Mouse (Mus musculus) B cell, adult 62 days (primary cell): ENCODE measurements around the gene Hist1h2bn. TPM values are rescaled to one million over a fixed set of nuclear protein-coding genes. Genes with fewer than 3 reads are reported as not detected.

Experiments
- total RNA-seq: library from RNA; stranded (reverse); gene quantifications from 4 replicates; pipeline ENCODE4 v1.2.4, GENCODE M21; 2023

Gene Hist1h2bn
- total RNA-seq: 76.0 to 118 TPM (median 87.0 TPM) in 4 replicates

DNA sequence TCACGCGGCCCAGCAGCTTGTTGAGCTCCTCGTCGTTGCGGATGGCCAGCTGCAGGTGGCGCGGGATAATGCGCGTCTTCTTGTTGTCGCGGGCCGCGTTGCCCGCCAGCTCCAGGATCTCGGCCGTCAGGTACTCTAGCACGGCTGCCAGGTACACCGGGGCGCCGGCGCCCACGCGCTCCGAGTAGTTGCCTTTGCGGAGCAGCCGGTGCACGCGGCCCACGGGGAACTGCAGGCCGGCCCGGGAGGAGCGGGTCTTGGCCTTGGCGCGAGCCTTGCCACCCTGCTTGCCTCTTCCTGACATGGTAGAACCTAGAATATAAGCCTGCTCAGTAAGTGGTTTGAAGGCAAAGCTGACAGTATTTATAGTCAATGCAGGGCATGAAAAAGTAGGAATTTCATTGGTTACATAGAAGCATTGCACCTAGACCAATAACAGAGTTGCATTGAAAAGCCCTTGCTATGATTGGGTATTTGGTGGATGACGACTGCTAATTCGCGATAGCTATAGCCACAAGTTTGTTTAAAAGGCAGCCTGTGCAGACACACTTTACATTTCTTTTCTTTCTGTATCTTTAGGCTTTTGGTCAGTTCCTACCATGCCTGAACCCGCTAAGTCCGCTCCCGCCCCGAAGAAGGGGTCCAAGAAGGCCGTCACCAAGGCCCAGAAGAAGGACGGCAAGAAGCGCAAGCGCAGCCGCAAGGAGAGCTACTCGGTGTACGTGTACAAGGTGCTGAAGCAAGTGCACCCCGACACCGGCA lies at the start of gene Hist1h2bn, which contains the start of gene Hist1h2ak:
Hist1h2bn (plus strand) TSS at position 600 of the 762 bp plus-strand sequence.
Hist1h2ak (minus strand) TSS at position 304 of the 762 bp plus-strand sequence.

DNA sequence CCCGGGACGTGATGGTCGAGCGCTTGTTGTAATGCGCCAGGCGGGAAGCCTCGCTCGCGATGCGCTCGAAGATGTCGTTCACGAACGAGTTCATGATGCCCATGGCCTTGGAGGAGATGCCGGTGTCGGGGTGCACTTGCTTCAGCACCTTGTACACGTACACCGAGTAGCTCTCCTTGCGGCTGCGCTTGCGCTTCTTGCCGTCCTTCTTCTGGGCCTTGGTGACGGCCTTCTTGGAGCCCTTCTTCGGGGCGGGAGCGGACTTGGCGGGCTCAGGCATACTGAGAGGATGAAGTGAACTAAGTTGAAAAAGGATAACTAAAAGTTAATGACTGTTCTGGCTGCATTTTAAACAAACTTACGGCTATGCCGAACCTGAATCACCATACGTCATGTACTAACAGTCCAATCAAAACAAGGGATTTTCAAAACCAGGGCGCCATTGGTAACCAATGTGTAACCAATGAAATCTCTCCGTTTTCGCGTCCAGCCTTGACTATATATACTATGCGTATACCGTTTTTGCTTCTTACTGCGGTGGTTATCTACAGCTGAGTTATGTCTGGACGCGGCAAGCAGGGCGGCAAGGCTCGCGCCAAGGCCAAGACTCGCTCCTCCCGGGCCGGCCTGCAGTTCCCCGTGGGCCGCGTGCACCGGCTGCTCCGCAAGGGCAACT lies 37.9 kb upstream of the Hist1h2bn start, which contains the start of the genes Hist1h2bl and Hist1h2ai:
Hist1h2bl (minus strand) TSS at position 280 of the 676 bp plus-strand sequence.
Hist1h2ai (plus strand) TSS at position 559 of the 676 bp plus-strand sequence.

DNA sequence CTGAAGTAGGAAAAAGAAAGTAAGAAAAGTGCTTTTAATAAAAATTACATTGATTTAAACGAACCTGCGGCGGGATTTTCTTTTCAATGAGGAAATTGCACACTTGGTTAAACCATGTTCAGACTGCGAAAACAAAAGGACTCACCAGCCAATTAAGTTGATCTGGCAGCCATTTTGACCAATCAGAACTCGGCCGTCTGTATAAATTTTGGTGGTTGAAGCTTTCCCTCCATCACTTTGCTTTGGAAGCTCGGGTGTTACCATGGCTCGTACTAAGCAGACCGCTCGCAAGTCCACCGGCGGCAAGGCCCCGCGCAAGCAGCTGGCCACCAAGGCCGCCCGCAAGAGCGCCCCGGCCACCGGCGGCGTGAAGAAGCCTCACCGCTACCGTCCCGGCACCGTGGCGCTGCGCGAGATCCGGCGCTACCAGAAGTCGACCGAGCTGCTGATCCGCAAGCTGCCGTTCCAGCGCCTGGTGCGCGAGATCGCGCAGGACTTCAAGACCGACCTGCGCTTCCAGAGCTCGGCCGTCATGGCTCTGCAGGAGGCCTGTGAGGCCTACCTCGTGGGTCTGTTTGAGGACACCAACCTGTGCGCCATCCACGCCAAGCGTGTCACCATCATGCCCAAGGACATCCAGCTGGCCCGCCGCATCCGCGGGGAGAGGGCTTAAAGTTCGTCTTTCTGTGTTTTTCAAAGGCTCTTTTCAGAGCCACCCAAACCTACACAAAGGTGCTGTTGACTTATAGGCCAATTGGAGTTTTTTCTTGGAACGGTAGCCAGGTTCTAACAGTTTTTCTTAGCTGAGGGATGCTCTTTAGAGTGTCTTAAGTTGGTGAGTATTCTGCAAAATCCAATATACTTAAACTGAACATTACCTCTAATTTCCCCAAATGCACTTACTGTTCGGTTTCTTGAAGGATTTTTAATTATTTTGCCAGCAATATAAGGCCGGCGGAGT lies 36.2 kb upstream of the Hist1h2bn start, which contains the start of gene Hist1h3h:
Hist1h3h (plus strand) TSS at position 263 of the 961 bp plus-strand sequence.

DNA sequence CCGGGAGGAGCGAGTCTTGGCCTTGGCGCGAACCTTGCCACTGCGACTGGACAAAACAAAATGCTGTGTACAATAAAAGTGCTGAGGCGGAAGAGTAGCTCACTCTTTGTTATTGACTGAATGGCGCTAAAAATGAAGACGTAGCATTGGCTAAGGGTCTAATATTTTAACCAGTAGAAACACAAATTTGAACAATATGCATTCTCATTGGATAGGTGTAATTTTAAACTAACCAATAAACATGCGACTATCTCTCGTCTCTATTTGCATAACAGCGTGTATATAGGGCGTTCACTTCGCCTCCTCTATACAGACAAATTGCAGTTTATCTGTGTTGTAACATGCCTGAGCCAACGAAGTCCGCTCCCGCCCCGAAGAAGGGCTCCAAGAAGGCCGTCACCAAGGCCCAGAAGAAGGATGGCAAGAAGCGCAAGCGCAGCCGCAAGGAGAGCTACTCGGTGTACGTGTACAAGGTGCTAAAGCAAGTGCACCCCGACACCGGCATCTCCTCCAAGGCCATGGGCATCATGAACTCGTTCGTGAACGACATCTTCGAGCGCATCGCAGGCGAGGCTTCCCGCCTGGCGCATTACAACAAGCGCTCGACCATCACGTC lies 32.1 kb upstream of the Hist1h2bn start, which contains the start of gene Hist1h2bm:
Hist1h2bm (plus strand) TSS at position 288 of the 616 bp plus-strand sequence.

DNA sequence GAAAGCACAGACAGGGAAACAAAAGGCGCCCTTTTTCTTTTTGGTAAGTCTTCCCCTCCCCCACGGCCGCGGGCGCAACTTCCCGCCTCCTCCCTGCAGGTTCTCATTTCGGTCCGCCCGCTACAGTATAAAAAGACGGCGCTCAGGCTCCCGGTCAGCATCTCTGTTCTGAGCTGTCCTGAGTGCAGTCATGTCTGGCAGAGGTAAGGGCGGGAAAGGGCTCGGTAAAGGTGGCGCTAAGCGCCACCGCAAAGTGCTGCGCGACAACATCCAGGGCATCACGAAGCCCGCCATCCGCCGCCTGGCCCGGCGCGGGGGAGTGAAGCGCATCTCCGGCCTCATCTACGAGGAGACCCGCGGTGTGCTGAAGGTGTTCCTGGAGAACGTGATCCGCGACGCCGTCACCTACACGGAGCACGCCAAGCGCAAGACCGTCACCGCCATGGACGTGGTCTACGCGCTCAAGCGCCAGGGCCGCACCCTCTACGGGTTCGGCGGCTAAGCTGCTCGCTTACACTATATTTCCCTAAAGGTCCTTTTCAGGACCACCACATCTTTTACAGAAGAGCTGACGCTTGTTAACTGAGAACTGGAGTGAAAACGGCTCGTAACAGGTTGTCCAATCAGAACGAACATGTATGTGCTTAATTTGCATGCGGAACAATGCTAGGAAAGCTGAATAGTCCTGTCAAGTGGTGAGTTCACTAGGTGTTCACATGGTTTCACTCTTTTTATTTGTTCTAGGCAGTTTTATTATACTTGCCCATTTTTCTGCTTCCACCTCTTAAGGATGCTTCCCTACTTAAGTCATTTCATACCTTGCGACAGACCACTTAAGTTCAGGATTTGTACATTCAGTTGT lies 18.8 kb upstream of the Hist1h2bn start, which contains the start of gene Hist1h4j:
Hist1h4j (plus strand) TSS at position 159 of the 862 bp plus-strand sequence.

DNA sequence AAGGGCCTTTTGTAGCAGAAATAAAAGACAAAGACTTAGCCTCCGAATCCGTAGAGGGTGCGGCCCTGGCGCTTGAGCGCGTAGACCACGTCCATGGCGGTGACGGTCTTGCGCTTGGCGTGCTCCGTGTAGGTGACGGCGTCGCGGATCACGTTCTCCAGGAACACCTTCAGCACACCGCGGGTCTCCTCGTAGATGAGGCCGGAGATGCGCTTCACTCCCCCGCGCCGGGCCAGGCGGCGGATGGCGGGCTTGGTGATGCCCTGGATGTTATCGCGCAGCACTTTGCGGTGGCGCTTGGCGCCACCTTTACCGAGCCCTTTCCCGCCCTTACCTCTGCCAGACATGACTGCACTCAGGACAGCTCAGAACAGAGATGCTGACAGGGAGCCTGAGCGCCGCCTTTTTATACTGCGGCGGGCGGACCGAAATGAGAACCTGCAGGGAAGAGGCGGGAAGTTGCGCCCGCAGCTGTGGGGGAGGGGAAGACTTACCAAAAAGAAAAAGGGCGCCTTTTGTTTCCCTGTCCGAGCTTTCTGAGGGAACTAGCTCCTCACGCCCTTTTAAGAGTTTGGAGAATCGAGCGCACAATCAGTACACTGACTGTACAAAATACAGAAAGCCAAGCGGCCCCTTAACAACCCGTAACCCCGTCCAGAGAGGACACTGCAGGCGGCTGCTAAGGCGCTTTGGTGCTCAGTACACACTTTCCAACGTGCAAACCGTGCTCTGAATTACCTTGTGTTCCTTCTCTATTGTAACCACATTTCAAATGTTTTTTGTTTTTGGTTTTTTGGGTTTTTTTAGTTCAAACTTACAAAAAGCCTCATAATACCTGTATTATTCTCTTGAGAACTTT lies 3.5 kb upstream of the Hist1h2bn start, which contains the start of gene Hist1h4k:
Hist1h4k (minus strand) TSS at position 347 of the 859 bp plus-strand sequence.

DNA sequence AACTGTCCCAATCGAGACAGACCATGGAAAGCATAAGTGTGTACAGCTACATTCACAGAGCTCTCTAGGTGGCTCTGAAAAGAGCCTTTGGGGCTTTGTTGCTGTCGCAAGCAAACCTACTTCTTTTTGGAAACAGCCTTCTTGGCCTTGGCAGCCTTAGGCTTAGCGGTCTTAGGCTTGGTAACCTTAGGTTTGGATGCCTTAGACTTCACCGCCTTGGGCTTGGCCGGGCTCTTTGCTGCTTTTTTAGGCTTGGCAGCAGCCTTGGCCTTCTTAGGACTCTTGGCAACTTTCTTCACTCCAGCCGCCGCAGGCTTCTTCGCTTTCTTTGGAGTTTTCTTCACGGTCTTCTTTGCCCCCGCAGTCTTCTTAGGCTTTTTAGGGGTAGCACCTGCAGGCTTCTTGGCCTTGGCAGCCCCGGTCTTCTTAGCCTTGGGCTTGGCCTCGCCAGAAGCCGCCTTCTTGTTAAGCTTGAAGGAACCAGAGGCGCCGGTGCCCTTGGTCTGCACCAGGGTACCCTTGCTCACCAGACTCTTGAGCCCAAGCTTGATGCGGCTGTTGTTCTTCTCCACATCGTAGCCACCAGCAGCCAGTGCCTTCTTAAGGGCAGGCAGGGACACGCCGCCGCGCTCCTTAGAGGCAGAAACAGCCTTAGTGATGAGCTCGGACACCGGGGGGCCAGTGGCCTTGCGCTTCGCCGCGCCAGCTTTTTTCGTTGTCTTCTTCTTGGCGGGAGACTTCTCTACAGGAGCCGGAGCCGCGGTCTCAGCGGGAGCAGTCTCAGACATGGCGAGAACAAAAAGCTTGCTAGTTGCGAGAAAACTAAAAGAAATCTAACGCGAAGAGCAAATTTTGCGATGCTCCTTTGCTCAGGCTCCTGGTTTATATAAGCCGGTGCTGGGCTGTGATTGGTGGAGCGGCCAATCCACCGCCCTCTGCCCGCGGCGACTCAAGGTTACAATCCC lies 26.1 kb downstream of the Hist1h2bn start, which contains the start of gene Hist1h1b:
Hist1h1b (minus strand) TSS at position 859 of the 965 bp plus-strand sequence.

DNA sequence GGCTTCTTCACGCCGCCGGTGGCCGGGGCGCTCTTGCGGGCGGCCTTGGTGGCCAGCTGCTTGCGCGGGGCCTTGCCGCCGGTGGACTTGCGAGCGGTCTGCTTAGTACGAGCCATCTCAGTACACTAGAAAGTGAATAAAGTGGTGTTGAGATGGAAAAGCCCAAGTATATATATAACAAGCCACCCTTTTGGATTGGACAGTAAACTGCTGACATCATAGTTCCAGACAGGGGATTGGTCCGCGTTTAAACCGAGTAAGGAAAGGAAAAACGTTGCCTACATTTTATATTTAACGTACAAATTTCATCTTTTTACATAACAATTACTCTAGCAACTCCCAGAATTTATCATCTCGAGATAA lies 29.3 kb downstream of the Hist1h2bn start, which contains the start of gene Hist1h3i:
Hist1h3i (minus strand) TSS at position 116 of the 363 bp plus-strand sequence.

DNA sequence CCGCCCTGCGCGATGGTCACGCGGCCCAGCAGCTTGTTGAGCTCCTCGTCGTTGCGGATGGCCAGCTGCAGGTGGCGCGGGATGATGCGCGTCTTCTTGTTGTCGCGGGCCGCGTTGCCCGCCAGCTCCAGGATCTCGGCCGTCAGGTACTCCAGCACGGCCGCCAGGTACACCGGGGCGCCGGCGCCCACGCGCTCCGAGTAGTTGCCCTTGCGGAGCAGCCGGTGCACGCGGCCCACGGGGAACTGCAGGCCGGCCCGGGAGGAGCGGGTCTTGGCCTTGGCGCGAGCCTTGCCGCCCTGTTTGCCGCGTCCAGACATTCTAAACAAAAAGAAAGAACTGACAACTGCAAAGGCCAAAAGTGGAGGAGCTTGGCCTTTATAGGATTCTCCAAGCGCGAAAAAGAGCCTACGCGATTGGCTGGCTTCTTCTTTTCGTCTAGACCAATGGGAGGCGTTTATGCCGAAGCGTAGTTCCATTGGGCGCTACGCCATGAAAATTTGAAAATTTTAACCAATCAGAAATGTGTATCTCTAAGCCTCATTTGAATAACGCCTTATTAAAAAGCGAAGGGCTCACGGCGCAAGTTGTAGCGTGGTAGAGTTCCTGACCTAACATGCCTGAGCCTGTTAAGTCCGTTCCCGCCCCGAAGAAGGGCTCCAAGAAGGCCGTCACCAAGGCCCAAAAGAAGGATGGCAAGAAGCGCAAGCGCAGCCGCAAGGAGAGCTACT lies 33.1 kb downstream of the Hist1h2bn start, which contains the start of the genes Hist1h2an and Hist1h2bp:
Hist1h2an (minus strand) TSS at position 320 of the 731 bp plus-strand sequence.
Hist1h2bp (plus strand) TSS at position 563 of the 731 bp plus-strand sequence.

Other genes with a start within 250 kb of the Hist1h2bn start
- 7.7 to 11.4 TPM (median 10.3 TPM) in 4 replicates for gene Zkscan8, start 223.0 kb upstream of the Hist1h2bn start, total RNA-seq
- not detected in 4 replicates for gene Olfr1366, start 211.3 kb upstream of the Hist1h2bn start, total RNA-seq
- gene Olfr1535, start 194.2 kb upstream of the Hist1h2bn start, total RNA-seq: not detected in 4 replicates
- gene Olfr1364, start 172.4 kb upstream of the Hist1h2bn start, total RNA-seq: not detected in 4 replicates
- gene Olfr1362, start 140.1 kb upstream of the Hist1h2bn start, total RNA-seq: not detected in 4 replicates
- gene Olfr11, start 111.6 kb upstream of the Hist1h2bn start, total RNA-seq: not detected in 4 replicates
- not detected in 4 replicates for gene Olfr1361, start 90.7 kb upstream of the Hist1h2bn start, total RNA-seq
- gene Olfr1360, start 76.7 kb upstream of the Hist1h2bn start, total RNA-seq: not detected in 4 replicates
- not detected in 4 replicates for gene Olfr1359, start 56.0 kb upstream of the Hist1h2bn start, total RNA-seq
- gene Hist1h2bl, start 38.0 kb upstream of the Hist1h2bn start, total RNA-seq: 60.5 to 95.6 TPM (median 91.5 TPM) in 4 replicates
- 86.2 to 128 TPM (median 105 TPM) in 4 replicates for gene Hist1h2ai, start 37.7 kb upstream of the Hist1h2bn start, total RNA-seq
- 124 to 146 TPM (median 132 TPM) in 4 replicates for gene Hist1h3h, start 36.5 kb upstream of the Hist1h2bn start, total RNA-seq
- 7.8 to 14.0 TPM (median 11.2 TPM) in 4 replicates for gene Hist1h2bm, start 32.1 kb upstream of the Hist1h2bn start, total RNA-seq
- 13.5 to 16.8 TPM (median 15.9 TPM) in 4 replicates for gene Hist1h4j, start 19.1 kb upstream of the Hist1h2bn start, total RNA-seq
- gene Hist1h4k, start 3.6 kb upstream of the Hist1h2bn start, total RNA-seq: 235 to 385 TPM (median 353 TPM) in 4 replicates
- 33.5 to 52.3 TPM (median 43.6 TPM) in 4 replicates for gene Hist1h2ak, start 296 bp upstream of the Hist1h2bn start, total RNA-seq
- gene Hist1h1b, start 26.5 kb downstream of the Hist1h2bn start, total RNA-seq: 55.1 to 70.5 TPM (median 62.8 TPM) in 4 replicates
- gene Hist1h3i, start 29.2 kb downstream of the Hist1h2bn start, total RNA-seq: 183 to 227 TPM (median 189 TPM) in 4 replicates
- gene Hist1h2an, start 33.1 kb downstream of the Hist1h2bn start, total RNA-seq: 30.2 to 44.7 TPM (median 33.5 TPM) in 4 replicates
- gene Hist1h2bp, start 33.3 kb downstream of the Hist1h2bn start, total RNA-seq: 32.1 to 51.1 TPM (median 41.4 TPM) in 4 replicates
- gene Hist1h2bq, start 56.1 kb downstream of the Hist1h2bn start, total RNA-seq: 160 to 195 TPM (median 178 TPM) in 4 replicates
- gene Hist1h2ao, start 56.3 kb downstream of the Hist1h2bn start, total RNA-seq: 204 to 263 TPM (median 252 TPM) in 4 replicates
- 296 to 419 TPM (median 357 TPM) in 4 replicates for gene Hist1h4m, start 57.6 kb downstream of the Hist1h2bn start, total RNA-seq
- 56.0 to 117 TPM (median 97.2 TPM) in 4 replicates for gene Hist1h4n, start 78.1 kb downstream of the Hist1h2bn start, total RNA-seq
- 44.1 to 82.7 TPM (median 54.3 TPM) in 4 replicates for gene Hist1h2ap, start 79.4 kb downstream of the Hist1h2bn start, total RNA-seq
- gene Hist1h2br, start 79.6 kb downstream of the Hist1h2bn start, total RNA-seq: 158 to 191 TPM (median 175 TPM) in 4 replicates
- gene Zfp184, start 191.0 kb downstream of the Hist1h2bn start, total RNA-seq: 3.0 to 4.9 TPM (median 3.4 TPM) in 4 replicates
- not detected in 4 replicates for gene Pom121l2, start 227.1 kb downstream of the Hist1h2bn start, total RNA-seq